Mouse (Mus musculus) left cerebral cortex, postnatal 14 days (tissue): Measurements from ENCODE around the gene Fam227a. TPM values are rescaled to one million over a fixed set of nuclear protein-coding genes. Genes with fewer than 3 reads are reported as not detected.

ENCODE experiments used
- DNase-seq, 2 experiments: peaks; one replicate each; pipeline ENCODE4 v3.0.0; 2021 to 2022; ENCODE audit warnings: low spot score in 2 of 2, mixed read lengths in 1 of 2
- intact Hi-C: fragments of 180-260 bp; cut with DNase I; formaldehyde crosslinking; loops from one replicate; pipeline ENCODE4 v1.15.1; 2025
- total RNA-seq, 2 experiments: library from RNA; stranded (reverse); gene quantifications; 2 replicates each; pipeline ENCODE4 v1.2.3; 2021

Gene Fam227a
- total RNA-seq, 2 experiments from 2014 or later, result 7.0 to 12.4 TPM

- intact Hi-C loops, result no loop called here
- peak in 1 of 2 experiments; percentile 45 for DNase-seq
These were observed 17.5 kb downstream of the Fam227a start for GRCm38 (mm10) chr15:79641135-79641817.

DNA sequence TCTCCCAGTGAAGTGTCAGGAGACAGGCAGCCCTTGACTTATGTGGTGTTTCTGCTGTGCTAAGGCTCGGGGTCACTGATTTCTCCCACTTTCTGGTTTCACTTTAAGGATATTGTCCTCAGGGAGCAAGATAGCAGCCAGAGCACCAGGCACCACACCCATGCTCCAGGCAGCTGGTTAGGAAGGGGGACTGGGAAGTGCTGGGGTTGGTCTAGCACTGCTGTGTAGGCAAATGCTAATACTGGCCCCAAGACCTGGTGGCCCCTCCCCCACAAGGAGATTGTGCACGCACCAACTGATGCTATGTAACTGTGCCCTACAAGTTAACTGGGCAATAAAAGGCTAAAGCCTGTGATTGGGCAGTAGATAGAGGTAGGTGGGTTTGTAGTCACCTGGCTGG is 28.3 kb downstream of the Fam227a start:
- intact Hi-C loops, result no loop called here
- no peak for DNase-seq

GRCm38 (mm10) chr15:79619770-79620414 is 38.9 kb downstream of the Fam227a start:
- no peak for DNase-seq
- intact Hi-C loops, result no loop called here

DNA sequence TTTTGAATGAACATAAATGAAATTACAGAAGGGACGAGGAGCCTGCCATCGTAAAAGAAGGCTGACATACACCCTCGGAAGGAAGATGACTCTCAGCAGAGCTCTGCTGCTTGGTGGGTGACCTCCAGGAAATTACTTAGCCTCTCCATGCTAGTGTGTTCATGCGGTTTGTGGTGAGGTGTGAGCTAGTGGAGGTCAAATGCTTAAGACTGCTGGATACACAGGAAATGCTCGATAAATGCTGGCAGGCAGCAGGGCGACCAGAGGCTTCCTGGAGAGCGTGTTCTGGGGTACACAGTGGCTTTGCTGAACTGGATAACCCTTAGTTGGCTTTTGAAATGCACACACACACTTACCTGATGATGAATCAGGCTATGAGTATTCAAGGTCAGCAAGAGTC is 40.3 kb downstream of the Fam227a start:
- intact Hi-C loops, result no loop called here
- no peak for DNase-seq

DNA sequence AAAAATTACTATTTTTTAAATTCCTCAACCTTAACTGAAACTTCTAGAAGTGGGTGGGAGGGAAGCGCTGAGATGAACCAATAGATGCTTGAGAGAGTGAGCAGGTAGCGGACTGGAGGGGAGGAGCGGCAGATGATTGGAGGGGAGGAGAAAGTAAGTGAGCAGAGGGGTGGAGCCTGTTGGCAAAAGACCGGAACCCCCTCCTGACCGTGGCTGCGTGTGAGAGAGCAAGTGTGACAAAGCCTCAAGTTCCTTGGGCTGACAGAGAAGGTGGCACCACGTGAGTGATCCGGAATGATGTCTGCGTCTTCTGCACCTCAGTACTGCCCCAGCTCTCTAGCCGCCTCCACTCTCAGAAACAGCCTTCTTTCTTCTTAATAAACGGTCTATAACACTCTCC is 41.6 kb downstream of the Fam227a start:
- intact Hi-C loops, result no loop called here
- no peak for DNase-seq

GRCm38 (mm10) chr15:79616729-79617128 is 42.0 kb downstream of the Fam227a start:
- intact Hi-C loops, result no loop called here
- DNase-seq, result no peak

GRCm38 (mm10) chr15:79615501-79615900 is 43.3 kb downstream of the Fam227a start:
- intact Hi-C loops, result no loop called here

DNA sequence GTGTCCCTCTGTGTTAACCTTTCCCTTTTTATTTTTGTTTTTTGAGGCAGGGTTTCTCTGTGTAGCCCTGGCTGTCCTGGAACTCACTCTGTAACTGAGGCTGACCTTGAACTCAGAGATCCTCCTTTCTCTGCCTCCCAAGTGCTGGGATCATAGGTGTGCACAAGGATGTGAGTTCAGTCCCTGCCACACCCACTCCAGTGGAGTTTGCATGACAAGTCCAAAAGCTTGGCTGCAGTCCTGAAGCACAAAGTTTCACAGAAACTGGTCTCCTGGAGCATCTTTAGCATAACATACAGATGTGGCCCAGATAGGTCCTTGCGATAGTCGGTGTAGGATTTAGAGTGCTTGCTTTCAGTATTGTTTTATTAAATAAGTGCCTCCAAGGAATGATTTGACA is 49.5 kb downstream of the Fam227a start:
- intact Hi-C loops, result loop anchor here (5.0 kb wide), 2 partner anchors 47 to 62 kb away; partner anchors contain the start of gene Ddx17
- DNase-seq, result no peak

More at GRCm38 (mm10) chr15:79615501-79615900, 43.3 kb downstream of the Fam227a start:
- no peak for DNase-seq

DNA sequence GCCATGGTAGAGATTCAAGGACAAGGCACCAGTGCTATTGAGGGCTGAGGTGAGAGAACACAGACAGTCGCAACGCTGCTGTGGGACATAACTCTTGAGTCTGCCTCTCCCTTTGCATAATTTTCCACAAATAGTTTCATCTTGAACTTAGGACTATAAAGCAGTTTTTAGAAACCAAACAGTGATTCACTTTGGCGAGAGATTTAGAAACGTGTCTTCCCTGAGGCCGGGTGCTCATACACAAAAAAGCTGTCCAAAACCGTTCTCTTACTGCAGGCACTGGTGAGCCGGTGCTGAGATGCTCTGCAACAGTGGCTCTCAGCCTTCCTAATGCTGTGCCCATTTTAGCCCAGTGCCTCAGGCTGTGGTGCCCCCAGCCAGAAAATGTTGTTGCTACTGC is 50.5 kb downstream of the Fam227a start:
- peak; percentile 26 to 43 for DNase-seq
- intact Hi-C loops, result loop anchor here (5.0 kb wide), 2 partner anchors 46 to 61 kb away; partner anchors contain the start of gene Ddx17

DNA sequence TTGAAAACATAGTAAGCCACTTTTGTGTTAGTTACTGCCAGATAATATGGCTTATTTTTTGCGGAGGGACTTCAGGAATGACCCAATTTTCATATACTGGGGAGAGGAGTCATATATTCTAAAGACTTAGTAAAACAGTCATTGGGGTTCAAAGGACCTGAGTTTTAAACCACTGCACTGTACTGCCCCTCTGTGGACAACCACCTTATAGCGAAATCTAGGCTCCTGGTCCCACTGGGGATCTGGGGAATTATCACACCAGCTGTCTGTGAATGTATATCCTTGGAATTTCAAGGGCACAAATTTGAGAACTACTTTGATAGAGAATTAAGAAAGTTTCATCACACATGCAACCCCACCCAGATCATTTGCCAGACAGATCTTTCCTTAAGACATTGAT is 51.0 kb downstream of the Fam227a start:
- intact Hi-C loops, result loop anchor here (5.0 kb wide), 2 partner anchors 45 to 60 kb away; partner anchors contain the start of gene Ddx17
- DNase-seq, result peak in 1 of 2 experiments; percentile 48

DNA sequence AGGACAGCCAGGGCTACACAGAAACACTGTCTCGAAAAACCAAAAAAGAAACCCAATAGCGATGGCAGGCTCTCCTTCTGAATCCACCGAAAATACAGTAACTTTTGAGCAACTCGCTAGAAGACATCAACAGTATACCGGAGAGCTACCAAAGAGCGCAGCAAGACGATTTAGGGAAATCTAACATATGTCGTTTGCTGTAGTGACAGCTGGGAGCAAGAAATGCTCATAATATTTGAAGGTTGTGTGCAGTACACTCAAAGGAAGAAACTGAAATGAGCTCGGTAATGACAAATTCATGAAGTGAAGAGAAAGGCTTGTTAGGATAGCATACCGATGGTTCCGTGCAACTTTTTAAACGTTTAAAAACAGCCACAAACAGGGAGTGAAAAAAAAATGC is 52.6 kb downstream of the Fam227a start:
- DNase-seq, result peak in 1 of 2 experiments; percentile 25
- intact Hi-C loops, result loop anchor here (5.0 kb wide), 2 partner anchors 44 to 59 kb away; partner anchors contain the start of gene Ddx17

GRCm38 (mm10) chr15:79604990-79605665 is 53.6 kb downstream of the Fam227a start, which contains the start of gene Dmc1:
Gene Dmc1 (minus strand): TSS chr15:79605109.
- DNase-seq, result no peak
- intact Hi-C loops, result loop anchor here (5.0 kb wide), 2 partner anchors 43 to 58 kb away; partner anchors contain the start of gene Ddx17

DNA sequence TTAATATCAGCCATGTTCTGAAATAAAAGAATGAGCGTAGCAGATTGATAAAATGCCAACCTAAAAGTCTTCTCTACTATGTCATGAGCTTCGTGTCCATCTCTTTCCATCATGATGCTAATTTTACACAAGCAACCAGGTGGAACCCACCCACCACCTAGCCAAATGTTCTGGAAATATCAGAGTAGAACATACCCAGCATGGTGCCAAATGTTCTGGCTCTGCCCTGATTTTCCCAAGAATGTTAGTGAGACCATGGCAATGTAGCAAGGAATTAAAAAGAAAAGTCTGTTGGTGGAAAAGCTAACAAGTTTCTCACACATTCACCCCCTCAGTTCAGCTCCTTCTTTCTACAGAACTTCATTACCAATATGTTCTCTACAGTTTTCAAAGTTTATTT is 58.6 kb downstream of the Fam227a start:
- intact Hi-C loops, result no loop called here
- DNase-seq, result peak; percentile 52 to 78

DNA sequence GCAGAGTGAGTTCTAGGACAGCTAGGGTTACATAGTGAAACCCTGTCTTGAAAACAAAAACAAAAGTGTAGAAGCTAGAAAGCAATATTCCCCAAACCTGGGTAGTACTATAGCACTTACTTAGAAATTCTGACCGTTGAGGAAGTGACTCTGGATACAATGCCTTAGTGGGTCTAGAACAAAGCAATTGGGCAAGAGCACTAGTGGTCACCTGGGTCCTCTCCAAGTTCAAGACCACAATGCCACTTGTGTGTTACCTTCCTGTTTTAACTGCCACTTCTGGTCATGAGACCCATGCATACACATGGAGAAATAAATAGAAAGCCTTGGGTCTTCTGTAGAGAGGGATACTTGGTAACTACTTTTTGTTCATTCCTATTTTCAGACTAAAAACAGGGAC is 60.0 kb downstream of the Fam227a start:
- no peak for DNase-seq
- intact Hi-C loops, result no loop called here

- DNase-seq, result no peak
- intact Hi-C loops, result no loop called here
These were observed 77.2 kb downstream of the Fam227a start for GRCm38 (mm10) chr15:79581581-79581980.

GRCm38 (mm10) chr15:79577671-79578426 is 80.9 kb downstream of the Fam227a start:
- DNase-seq, result peak; percentile 39 to 64
- intact Hi-C loops, result no loop called here

GRCm38 (mm10) chr15:79576947-79577346 is 81.8 kb downstream of the Fam227a start:
- intact Hi-C loops, result no loop called here
- DNase-seq, result no peak

DNA sequence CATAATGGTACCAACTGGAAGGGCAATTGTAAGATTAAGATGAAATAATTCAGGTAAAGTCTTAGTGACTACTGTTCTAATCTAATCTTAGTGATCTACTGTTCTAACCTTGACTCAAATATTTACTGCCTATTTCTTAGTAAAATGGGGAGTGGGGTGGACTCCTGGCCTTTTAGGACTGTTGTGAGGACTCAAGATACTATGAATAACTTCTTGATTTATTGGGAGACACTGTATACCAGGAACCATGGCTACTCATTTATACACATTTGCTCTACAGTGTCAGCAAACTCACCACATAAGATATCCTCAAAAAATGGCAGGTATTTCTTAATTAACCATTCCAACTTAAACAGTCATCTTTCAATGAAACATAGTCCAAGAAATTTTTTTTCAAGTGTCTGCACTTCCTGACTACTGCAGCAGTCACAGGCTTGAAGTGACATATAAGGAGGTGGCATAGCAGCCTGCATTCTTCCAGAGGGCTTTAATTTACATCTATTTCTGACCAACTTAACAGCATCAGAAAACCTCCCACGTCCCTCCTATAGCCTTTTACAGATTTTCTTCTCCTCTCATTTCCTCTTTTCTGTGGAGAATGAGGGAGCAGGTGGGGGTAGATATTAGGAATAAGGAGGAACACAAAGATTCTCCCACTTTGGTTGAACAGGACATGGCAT is 83.1 kb downstream of the Fam227a start:
- no peak for DNase-seq
- intact Hi-C loops, result no loop called here

- intact Hi-C loops, result loop anchor here (5.0 kb wide), 1 partner anchor 45 kb away; the partner anchor contains the start of gene Dmc1
- DNase-seq, result peak; percentile 66 to 82
These were observed 96.3 kb downstream of the Fam227a start for GRCm38 (mm10) chr15:79562417-79562816.
